Mouse (Mus musculus) c-Kit-negative CD71-positive TER-119-positive erythroid progenitor cells, embryonic 14.5 days (primary cell): ENCODE results near the gene Dock4.
A peak's percentile ranks its signal among the peaks of the same experiment; 100 is the strongest.

Experiments used
- DNase-seq: peaks from one replicate; pipeline ENCODE4 v3.0.0-alpha.2; 2013; ENCODE audit warnings: low read depth, low spot score

Dock4 gene

GRCm38 (mm10) chr12:40445648-40446449 is at the start of gene Dock4, which contains the start of gene Zfp277:
Gene Dock4 (plus strand): TSS chr12:40445952.
Gene Zfp277 (minus strand): TSS chr12:40445902.
- DNase-seq: peak; percentile 83

- DNase-seq: no peak
Measured at GRCm38 (mm10) chr12:40398916-40399315, 46.8 kb upstream of the Dock4 start.

DNA sequence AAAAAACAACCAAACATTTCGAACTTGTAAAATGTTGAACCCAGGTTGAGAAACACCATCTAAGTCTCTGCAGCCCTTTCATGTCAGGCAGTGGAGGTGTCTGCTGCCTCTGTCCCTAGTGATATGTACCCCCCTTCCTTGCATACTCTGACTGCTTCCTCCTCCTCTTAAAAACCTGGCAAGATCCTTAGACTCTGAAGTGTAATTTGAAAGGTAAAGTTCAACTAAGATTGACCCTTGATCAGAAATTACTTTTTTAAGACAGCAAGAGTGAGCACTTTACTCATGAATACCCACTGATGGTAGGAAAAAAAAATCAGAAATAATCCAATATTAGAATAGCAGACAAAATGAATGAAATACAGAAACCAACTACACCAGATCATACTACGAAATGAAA is 46.4 kb upstream of the Dock4 start:
- DNase-seq: no peak

GRCm38 (mm10) chr12:40399812-40400211 is 45.9 kb upstream of the Dock4 start:
- DNase-seq: no peak

DNA sequence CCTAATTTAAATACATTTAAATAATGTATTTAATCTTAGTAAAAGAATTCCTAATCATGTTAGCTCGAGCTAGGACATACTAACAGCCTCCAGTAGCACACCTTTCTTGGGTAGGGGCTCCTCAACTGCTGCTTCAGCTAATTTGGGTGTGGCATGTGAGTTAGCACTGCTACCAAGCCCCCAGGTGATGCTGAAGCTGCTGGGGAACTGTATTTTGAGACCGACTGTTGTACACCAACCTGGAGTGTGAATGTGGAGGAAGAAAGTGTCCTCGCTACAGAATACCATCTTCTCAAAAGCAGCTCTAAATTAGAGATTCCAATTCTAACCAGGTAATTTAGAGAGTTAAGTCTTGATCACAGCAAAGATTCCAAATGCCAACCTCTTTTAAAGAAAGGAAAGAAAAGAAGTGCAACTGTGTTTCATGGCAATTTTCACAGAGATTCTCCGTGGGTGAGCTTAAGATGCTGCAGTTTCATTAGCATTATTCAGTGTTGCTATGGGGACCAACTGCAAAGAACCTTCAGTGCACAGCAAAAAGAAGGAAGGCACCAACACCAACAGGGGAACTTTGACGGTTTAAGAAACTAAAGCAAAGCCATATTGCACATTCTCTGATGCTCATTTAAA is 31.0 kb upstream of the Dock4 start:
- DNase-seq: no peak

DNA sequence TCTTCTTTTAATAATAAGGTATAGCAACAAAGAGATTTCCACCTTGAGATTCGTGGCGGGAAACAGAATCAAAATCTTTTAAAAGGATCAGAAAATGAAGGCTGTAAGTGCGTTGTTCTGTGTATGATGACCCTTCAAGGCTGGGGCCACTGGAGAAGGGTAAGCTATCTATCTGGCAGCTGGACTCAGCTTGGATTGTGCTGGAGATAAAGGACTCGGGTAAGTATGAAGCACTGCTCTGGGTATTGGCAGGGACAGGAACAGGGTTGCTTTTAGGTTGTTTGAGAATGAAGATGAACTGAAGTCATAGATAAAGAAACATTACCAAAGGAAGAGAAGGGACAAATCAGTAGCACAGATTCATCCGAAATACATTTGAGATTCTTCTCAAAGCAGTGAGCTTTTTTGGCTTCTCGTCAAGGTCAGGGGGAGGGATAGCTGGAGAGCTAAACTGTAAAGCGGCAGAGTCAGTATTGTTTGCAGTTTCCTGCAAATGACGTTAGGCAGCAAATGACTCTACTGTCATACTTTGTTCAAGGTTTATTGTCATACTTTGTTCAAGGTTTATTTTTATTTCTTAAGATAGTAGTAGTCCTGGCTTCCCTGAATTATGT is 30.3 kb upstream of the Dock4 start:
- no peak for DNase-seq

DNA sequence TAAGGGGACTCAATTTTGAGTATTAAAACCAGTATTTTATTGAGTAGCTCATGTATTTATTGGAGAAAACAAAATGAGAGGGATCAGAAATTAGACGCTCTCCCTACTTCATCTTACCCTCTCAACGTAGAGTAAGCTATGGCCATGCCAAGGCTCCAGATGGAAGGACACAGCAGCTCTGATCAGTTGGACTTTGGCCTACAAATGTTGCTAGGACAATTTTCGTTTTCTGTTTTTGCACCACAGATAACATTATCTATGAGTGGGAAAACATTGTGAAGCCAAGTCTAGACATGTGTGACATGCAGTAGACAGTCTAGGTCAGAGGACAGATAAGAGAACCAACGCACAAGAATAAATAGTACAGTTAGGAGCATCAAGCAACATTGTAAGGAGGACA is 28.5 kb upstream of the Dock4 start:
- DNase-seq: no peak

DNA sequence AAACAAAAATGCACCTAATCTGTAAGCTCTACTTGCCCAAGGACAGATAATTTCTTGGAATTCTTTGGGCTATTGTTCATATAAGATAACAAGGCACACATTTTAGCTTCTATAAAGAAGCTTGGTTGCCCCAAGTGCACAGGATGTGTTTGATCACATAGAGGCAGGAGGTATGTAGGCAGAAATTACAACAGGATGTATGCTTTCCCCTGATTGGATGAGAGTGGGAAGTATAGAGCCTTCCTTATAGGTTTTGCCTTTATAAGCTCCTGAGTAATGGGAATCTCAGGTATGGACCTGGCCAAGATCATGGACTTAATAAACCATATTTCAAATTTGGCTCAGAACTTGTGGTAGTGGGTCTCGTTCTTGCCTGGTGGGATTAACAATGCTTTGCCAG is 20.8 kb upstream of the Dock4 start:
- no peak for DNase-seq

DNA sequence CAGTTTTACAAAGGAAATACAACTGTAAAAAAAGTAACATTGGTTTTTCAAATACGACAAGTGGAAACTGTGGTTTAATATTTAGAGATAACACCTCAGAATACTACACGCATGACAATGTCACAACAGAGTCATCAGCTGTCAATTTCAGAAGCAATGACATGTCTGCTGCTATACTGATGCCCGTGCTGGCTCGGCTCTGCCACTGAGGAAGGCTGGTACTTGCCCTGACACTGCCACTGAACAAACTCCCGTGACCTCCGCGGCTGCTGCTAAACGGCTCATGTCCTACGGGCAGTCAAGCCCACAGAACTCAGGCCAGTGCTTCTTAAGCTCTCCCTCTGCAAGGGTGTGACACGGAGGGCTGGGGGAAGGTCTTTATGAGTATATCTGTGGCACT is 18.1 kb upstream of the Dock4 start:
- no peak for DNase-seq

DNA sequence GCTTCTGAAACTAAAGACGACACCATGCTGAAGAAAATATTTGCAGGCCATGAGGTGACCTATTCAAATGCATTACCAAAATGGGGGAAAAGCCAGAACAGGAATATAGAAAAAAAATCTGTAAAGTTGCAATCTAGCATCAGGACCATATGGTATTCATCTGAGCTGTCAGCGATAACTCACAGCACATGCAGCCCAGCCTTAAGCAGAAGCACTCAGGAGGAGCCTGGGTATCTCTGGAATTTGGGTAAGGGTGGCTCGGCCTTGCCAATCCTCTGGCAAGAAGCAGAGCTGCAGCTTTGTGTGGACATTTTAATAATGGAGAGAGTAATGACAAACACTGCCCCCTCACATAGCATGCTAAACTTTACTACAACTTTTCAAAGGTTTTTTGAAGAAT is 15.8 kb upstream of the Dock4 start:
- no peak for DNase-seq

- DNase-seq: no peak
Measured at GRCm38 (mm10) chr12:40431075-40431474, 14.7 kb upstream of the Dock4 start.

DNA sequence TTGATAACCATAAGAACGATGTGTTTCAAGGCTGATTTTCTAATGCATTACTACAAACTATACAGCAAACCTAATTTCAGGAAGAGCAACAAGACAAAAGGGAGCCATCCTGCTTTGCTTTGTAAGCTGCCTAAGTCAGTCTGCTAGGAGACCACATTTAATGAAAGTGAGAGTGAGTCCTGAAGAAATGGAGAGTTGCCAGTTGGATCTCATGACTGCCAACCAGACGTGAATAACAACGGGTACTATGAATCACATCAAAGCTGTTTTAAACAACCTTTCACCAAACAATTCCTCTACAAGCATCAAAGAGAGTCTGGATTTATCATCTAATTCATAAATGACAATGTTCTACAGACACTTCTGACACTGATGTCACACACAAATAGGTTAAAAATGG is 11.7 kb upstream of the Dock4 start:
- DNase-seq: no peak

- no peak for DNase-seq
Measured at GRCm38 (mm10) chr12:40438049-40438448, 7.7 kb upstream of the Dock4 start.

GRCm38 (mm10) chr12:40445206-40445605 is 546 bp upstream of the Dock4 start:
- no peak for DNase-seq

DNA sequence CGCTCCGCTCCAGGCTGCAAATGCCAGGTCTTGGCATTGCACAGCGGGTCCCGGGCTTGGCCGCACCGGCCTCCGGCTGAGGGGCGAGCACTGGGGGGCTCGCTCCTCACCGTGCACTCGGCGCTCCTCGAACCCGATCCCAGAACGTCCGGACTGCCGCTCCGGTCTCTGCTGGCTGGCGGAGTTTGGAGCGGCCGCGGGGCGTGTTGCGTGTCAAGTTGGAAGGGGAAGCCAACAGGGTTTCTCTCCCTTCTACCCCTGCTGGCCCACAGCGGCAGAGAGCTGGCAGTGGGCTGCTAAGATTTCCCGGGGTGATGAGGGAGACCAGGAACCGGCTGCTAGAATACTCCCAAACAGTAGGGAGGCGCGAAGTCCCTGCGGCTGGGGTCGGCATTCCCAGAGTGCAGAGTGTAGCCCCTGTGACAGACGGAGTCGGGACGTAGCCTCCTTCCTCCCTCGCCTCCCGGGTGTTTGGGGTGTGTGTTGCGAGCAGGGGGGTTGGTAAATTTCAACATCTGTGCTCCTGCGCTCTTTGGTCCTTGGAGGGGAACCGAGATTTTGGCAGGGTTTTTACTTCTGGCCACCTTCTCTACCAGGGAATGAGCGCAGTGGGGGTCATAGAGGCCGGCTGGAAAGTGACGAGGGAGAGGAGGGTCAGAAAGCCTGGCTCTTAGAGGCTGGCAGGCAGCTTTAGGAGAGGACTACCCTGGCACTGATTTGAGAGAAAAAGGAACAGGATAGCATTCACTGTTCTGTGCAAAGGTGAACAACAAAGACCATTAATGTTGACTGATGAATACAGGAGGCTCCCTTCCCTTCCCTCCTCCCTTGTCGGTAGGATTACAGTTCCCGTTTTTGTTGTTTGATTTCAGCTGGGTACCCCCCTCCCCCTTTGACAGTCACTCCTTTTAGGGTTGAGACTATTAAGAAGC is 964 bp downstream of the Dock4 start:
- DNase-seq: no peak

- DNase-seq: no peak
Measured at GRCm38 (mm10) chr12:40447561-40448355, 2.0 kb downstream of the Dock4 start.

DNA sequence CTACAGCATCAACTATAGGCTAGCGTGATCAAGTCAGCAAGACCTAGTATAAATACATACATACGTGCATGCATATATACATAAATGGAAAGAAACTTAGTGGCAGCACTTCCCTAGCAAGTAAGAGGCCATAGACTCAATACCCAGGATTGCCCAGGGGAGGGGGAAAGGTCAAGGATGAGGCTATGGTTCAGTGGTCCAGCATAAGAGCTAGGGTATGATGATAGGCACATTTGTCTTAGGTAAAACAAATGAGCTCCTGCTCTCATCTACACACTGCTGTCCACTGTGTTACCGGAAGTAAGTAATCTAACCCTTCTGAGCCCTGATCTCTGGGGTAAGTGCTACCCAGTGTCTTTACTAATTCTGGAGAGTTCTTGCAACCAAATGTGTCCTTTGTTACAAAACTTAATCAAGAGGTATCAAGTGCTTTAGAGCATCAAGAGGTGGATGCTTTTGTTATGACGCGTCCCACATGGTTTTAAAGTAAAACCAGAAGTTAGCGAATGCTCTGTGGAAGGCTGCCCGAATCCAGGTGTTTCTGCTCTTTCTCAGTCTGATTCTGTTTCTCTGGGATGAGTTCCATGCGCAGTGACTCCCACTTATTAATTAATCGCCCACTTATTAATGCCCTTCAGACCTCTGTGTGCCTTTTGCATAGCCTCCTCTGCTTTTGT is 3.5 kb downstream of the Dock4 start:
- no peak for DNase-seq

DNA sequence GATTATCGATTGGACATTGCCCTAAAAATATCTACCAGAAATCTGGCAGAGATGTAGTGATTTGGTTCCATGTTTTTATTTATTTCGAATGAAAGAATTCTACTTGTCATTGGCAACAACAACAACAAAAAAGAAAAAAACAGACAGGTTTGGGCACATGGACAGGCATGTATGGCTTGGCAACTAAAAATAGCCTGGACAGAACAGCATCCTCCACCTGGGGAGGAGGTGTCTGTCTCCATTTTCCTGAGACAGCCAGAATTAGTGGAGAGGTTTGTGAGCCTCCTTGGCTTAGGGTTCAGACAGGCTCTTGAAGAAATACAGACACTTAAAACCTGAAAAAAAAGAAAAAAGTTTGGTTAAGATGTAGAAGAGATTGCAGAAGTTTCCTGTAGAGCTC is 10.8 kb downstream of the Dock4 start:
- no peak for DNase-seq

DNA sequence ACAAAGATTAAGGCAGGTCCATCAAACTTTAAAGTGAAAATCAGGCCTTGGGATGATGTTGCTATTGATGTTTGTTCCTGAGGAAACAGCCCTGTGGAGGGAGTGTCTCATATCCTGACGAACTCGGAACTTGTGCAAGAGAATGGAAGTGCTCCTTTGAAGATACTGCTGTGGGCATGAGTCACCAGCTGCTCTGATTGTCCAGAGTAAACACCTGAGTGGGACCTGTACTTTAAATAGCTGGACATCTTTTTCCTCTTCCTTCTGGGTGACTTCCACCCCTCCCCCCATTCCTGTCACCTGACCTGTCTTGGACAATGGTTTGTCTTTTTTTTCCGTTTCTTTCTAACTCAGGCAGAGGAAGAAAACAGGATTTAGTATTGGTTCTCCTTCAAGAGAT is 13.2 kb downstream of the Dock4 start:
- DNase-seq: no peak

GRCm38 (mm10) chr12:40459673-40460265 is 14.0 kb downstream of the Dock4 start:
- no peak for DNase-seq
